Mouse (Mus musculus) embryonic stem cell, embryonic (primary cell): Measurements from ENCODE around the gene Sox8.

Experiments used
- CTCF ChIA-PET, 4 experiments: fragments of 300-600 bp in 2 of 4; fragments of 350-600 bp in 2 of 4; sonication (Branson Sonifier 250); formaldehyde crosslinking; loops; one replicate each; lab custom pipeline; 2022; ENCODE audit warnings: inconsistent platforms in 2 of 4; lab: Charles Lee
- POLR2A ChIA-PET, 4 experiments: fragments of 300-600 bp in 2 of 4; fragments of 350-600 bp in 2 of 4; sonication (Branson Sonifier 250); formaldehyde crosslinking; loops; one replicate each; lab custom pipeline; 2022; ENCODE audit warnings: antibody characterized with exemption in 4 of 4, inconsistent platforms in 1 of 4; lab: Charles Lee

Sox8 gene

DNA sequence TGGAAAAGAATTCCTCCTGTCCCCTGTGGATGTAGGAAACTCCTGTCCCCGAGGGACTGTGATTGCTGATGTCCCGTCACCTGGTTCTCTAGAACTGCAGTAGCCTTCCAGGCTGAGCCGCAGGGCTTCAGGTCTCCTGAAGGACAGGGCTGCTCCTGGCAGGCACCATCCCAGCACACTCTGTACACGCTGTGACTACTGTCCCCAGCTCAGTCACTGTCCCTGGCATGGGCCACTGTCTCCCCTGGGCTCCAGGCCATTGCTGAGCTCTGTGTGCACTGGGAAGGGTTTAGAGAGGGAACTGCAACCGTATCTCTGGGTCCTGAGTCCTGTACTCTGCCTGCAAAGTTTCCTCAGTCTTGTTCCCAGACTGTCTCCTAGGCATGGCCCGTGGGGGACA lies 21.9 kb upstream of the Sox8 start:
- POLR2A ChIA-PET, result interaction anchor here in 3 of 4 experiments (0.7 to 2.4 kb wide), 6 partner anchors 10 to 24 kb away, joined by 3 to 10 read pairs (median 5); partner anchors contain the start of genes Lmf1 (in 2 of the 3) and Sox8 (in 1 of the 3)
- CTCF ChIA-PET, result interaction anchor here in 2 of 4 experiments (0.6 to 2.6 kb wide), 3 partner anchors 13 to 22 kb away, joined by 3 to 11 read pairs (median 9); partner anchors contain the start of genes Lmf1 (in 1 of the 2) and Sox8 (in 1 of the 2)

DNA sequence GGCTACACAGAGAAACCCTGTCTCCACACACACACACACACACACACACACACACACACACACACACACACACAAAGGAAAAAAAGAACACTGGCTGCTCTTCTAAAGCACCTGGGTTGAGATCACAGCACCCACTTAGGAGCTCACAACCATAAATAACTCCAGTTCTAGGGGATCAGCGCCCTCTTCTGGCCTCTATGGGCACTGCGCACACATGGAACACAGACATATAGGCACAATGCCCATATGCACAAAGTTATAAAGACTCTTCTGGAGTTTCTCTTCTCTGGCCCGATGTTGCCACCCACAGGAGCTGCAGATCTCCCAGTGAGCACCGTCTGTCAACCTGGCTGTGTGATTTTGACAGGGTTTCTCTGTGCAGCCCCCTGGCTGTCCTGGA lies 20.5 kb upstream of the Sox8 start:
- CTCF ChIA-PET, result interaction anchor here (0.6 to 2.6 kb wide), 27 partner anchors 9 to 1185 kb away, joined by 3 to 11 read pairs (median 3); partner anchors contain the start of genes Lmf1 (in 2 of the 4) and Sox8 (in 2 of the 4)

DNA sequence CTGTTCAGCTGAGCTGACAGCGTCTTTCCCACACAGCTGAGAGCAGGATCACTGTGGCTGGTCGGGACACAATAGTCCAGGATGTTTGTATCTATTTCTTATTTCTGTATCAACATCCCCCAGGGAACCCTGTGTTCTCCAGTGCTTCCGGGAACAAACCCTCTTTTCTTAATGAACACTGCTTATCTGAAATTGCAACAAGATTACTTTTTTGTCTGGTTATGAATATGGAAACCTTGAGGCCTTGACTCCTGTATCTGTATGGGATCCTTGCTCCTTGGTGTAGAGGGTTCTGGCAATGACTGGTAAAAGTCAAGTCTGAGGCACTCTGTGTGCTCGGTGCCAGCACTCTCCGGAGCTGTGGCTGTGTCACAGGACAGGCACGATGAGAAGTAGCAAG lies 19.6 kb upstream of the Sox8 start:
- CTCF ChIA-PET, result interaction anchor here in 3 of 4 experiments (1.1 to 2.6 kb wide), 3 partner anchors 11 to 23 kb away, joined by 5 to 9 read pairs (median 5); partner anchors contain the start of gene Lmf1 (in 1 of the 3)
- POLR2A ChIA-PET, result interaction anchor here in 3 of 4 experiments (0.6 to 2.9 kb wide), 3 partner anchors 11 to 786 kb away, joined by 3 to 11 read pairs (median 4); partner anchors contain the start of gene Lmf1 (in 1 of the 3)

More for the DNA sequence above, 20.5 kb upstream of the Sox8 start:
- POLR2A ChIA-PET, result interaction anchor here (0.6 to 2.9 kb wide), 12 partner anchors 8 to 787 kb away, joined by 3 to 11 read pairs (median 4); partner anchors contain the start of genes Sox8 (in 2 of the 4) and Lmf1 (in 1 of the 4)

DNA sequence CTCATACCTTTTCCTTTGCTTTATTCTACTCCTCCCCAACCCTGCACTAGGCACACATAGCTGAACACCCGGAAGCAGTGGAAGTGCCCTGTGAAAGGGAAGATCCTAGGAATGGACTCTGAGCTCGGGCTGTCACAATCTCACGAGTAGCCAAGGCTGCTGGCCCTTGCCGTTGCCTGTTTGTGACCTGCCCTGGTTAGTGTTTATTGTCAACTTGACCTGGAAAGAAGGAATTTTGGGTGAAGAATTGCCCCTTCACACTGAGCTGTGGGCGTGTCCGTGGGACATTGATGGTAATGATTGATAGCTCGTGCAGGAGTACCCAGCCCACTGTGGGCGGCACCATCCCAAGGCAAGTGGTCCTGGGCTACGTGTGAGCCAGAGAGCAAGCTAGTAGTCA lies 14.2 kb upstream of the Sox8 start:
- ChIA-PET POLR2A (interaction anchor here in 3 of 4 experiments (0.5 to 1.9 kb wide), 4 partner anchors 14 to 134 kb away, joined by 3 to 5 read pairs (median 5); partner anchors contain the start of gene Sox8 (in 1 of the 3)), CTCF (interaction anchor here (0.6 to 1.9 kb wide), 5 partner anchors 14 to 468 kb away, joined by 3 to 11 read pairs (median 3); partner anchors contain the start of gene Sox8 (in 1 of the 4))

DNA sequence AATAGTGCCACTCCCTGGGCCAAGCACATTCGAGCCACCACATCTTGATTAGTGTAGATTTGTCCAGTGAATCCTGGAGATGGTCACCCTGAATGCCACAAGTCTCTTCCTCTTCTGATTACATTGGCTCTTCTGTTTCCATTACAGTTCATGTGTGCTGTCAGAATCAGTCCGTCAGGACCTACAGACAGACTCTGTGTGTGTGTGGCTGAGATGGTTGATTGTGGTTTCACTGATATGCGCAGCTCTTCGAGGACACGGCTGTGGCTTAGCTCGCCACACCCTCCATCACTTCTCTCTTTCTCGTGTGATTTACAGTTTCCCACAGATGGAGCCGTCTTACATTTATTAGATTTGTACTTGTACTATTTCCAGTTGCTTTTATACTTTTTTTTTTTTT lies 13.4 kb upstream of the Sox8 start:
- ChIA-PET CTCF (interaction anchor here in 3 of 4 experiments (0.7 to 1.9 kb wide), 4 partner anchors 16 to 296 kb away, joined by 3 to 11 read pairs (median 4); no protein-coding TSS in a partner anchor), POLR2A (interaction anchor here in 3 of 4 experiments (0.6 to 1.9 kb wide), 5 partner anchors 10 to 128 kb away, joined by 3 to 5 read pairs (median 5); partner anchors contain the start of gene Sox8 (in 1 of the 3))

DNA sequence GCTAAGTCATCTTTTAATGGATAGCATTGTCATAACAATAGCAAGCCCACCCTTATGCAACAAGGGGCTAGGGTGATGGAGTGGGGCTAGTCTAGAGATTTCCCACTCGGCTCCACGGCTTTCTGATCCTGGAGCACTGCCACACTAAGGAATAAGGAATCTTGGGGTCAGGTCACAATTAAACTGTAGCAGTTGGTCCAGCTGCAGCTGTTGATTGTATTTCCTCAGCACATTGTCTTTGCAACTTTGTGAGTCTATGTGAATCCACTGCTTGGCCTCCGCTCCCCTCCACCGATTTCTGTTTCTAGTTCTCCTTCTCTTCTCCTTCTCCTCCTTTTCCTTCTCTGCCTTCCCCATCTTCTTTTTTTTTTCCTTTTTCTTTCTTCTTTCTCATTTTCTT lies 12.6 kb upstream of the Sox8 start:
- ChIA-PET CTCF (interaction anchor here in 1 of 4 experiments (2.3 to 2.4 kb wide), 2 partner anchors 12 to 16 kb away, joined by 13 to 16 read pairs; partner anchors contain the start of gene Sox8), POLR2A (interaction anchor here in 2 of 4 experiments (1.0 to 1.9 kb wide), 5 partner anchors 8 to 88 kb away, joined by 3 to 7 read pairs (median 6); partner anchors contain the start of gene Sox8 (in 1 of the 2))

DNA sequence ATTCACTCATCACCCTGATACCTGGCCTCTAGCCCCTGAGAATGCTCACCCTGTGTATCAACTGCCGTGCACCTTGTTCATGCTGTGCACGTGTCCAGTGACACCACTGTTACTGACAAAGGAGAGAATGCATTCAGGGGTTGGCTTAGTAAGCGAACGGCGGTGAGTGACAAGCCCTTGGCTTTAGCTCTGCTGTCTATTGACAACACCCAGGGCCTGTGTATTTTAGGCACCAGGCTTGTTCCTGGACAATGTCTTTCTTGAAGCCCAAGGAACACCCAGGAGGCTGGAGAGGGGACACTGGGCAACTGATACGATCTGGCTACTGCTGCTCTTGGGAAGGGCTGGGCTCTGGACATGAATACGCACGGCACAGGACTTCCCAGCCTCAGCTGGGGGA lies 11.6 kb upstream of the Sox8 start:
- ChIA-PET CTCF (interaction anchor here in 3 of 4 experiments (0.7 to 2.4 kb wide), 5 partner anchors 9 to 14 kb away, joined by 3 to 16 read pairs (median 5); partner anchors contain the start of gene Sox8 (in 1 of the 3)), POLR2A (interaction anchor here in 2 of 4 experiments (0.8 to 7.8 kb wide), 10 partner anchors 9 to 216 kb away, joined by 3 to 124 read pairs (median 4); partner anchors contain the start of gene Sox8 (in 2 of the 2))

DNA sequence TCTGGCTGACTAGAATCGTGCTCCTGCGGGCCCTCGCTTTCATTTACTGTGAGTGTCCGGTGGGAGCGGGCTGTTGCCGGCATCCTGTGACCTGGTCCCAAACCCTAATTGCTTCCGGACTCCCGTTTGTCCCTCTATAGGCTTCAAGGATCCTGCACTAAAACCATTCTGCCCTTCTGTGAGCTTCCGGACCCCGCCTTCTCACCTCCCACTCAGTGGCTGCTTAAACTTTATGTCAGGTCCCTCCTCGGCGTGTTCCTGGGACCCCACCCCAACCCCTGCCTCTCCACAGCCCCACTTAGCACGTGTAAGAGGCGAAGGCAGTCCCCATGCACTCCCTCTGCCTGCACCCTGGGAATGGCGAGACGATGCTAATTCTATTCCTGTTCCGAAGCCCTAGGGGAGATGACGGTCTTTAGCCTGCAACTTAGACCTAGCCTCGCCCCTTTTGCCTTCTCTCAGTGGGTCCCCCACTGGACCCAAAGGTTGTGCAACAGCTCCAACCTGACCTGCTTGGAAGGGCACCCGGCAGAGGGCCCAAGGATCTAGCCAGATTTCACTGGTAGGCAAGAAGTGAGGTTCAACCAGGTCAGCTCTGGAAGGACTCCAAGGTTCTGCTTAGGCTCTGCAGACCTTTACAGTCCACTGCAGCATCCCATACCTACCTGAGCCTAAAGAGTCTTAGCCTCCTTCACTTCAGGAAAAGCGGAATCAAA lies 9.0 kb upstream of the Sox8 start:
- ChIA-PET CTCF (interaction anchor here in 3 of 4 experiments (1.1 to 2.3 kb wide), 14 partner anchors 9 to 148 kb away, joined by 3 to 46 read pairs (median 7); partner anchors contain the start of genes Sox8 (in 3 of the 3), Chtf18 (in 1 of the 3) and Rpusd1 (in 1 of the 3)), POLR2A (interaction anchor here in 3 of 4 experiments (0.5 to 7.8 kb wide), 44 partner anchors 9 to 984 kb away, joined by 3 to 124 read pairs (median 4); partner anchors contain the start of genes Sox8 (in 3 of the 3), Cacna1h (in 1 of the 3), Chtf18 (in 1 of the 3) and Cramp1l (in 1 of the 3))

DNA sequence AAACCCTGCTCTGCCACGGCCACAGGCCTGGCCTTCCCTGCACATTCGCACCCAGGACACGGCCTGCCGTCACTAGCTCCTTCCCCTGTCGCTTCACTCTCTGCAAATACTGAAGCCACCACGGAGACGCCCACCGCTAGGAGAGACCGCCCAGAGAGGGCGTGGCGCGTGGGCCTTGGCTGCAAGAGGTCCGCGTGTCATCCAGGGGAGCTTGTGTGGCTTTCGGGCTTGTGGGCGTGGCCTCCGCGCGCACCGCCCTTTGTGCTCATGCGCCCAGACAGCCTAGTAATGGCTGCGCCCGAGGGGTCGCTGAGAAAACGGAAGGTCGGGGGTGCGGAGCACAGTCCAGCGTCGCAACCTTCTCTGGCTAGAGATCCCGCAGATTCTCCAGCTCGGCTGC lies 8.4 kb upstream of the Sox8 start, which contains the start of gene Lmf1:
Gene Lmf1, plus strand, starts transcription at position 166 of the 400 bp plus-strand sequence.
- POLR2A ChIA-PET, result interaction anchor here in 3 of 4 experiments (0.5 to 7.8 kb wide), 48 partner anchors 9 to 1138 kb away, joined by 3 to 124 read pairs (median 4); partner anchors contain the start of genes Sox8 (in 3 of the 3), Stub1 (in 2 of the 3), Cacna1h (in 1 of the 3) and Chtf18 (in 1 of the 3)
- CTCF ChIA-PET, result interaction anchor here (0.6 to 2.3 kb wide), 17 partner anchors 8 to 1798 kb away, joined by 3 to 46 read pairs (median 6); partner anchors contain the start of genes Sox8 (in 3 of the 4), Chtf18 (in 1 of the 4), Rpusd1 (in 1 of the 4) and Sstr5 (in 1 of the 4)

DNA sequence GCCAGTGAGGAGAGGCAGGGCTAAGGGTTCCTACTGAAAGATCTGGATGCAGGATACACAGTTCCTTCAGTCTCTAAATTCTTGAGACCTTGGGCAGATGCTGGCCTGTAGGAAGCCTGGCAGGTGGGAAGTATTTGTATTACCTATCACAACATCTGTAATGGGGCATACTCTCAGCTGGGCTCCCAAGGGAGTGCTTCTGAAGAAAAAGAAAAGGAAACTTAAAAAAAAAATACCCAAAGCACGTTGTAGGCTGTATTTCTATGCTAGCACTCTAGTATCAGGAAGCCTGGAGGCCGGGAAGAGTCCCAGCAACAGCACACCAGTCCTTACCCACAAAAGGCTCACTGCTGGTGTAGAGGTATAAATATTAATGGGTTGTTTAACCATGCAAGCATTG lies 7.2 kb upstream of the Sox8 start:
- ChIA-PET CTCF (interaction anchor here in 3 of 4 experiments (0.7 to 2.5 kb wide), 4 partner anchors 10 to 150 kb away, joined by 3 to 19 read pairs (median 10); partner anchors contain the start of genes Chtf18 (in 1 of the 3) and Rpusd1 (in 1 of the 3)), POLR2A (interaction anchor here in 2 of 4 experiments (0.9 to 7.8 kb wide), 4 partner anchors 9 to 102 kb away, joined by 3 to 124 read pairs (median 4); partner anchors contain the start of gene Sox8 (in 1 of the 2))

DNA sequence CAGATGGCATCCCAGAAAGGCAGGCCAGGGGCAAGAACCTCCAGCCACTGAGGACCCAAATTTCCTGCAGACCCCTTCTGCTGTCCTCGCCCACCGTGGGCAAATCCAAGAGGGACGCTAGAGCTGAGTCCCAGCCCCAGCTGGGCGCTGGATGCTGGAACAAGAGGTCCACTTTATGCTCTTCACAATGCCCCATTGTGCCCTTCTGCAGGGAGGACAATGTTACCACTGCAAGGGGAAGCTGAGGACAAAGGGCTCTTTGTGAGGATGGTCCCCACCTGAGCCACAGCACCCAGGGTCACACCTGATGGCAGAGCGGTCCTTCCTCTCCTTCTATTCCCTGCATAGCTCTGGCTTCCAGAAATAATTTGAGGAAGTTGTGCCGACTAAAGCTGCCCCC lies 6.8 kb upstream of the Sox8 start:
- POLR2A ChIA-PET, result interaction anchor here in 1 of 4 experiments (0.7 to 7.8 kb wide), 3 partner anchors 8 to 300 kb away, joined by 3 to 124 read pairs (median 3); partner anchors contain the start of gene Sox8
- CTCF ChIA-PET, result interaction anchor here in 3 of 4 experiments (0.7 to 2.5 kb wide), 4 partner anchors 9 to 1487 kb away, joined by 3 to 19 read pairs (median 9); no protein-coding TSS in a partner anchor

DNA sequence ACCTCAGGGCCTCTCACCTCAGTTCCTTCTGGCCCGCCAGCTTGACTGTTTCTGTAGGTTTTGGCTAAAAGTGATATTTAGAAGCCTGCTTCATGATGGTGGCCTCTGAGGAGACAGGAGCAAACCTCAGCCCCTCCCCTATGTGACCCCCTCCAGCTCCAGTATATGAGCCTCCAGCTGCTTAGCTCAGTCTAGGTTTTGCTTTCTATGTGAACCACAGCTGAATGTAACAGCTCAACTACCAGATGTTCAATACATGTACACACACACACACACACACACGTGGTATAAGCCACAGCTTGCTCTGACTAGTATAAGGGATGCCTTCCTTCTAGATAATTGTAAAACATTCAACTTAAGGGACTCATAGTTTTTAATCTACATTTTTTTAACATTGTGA lies 5.5 kb upstream of the Sox8 start:
- CTCF ChIA-PET, result interaction anchor here in 3 of 4 experiments (0.7 to 2.5 kb wide), 3 partner anchors 8 to 279 kb away, joined by 3 to 15 read pairs (median 8); no protein-coding TSS in a partner anchor
- POLR2A ChIA-PET, result interaction anchor here in 3 of 4 experiments (0.6 to 7.8 kb wide), 7 partner anchors 7 to 1162 kb away, joined by 3 to 124 read pairs (median 3); partner anchors contain the start of genes Chtf18 (in 1 of the 3), Rpusd1 (in 1 of the 3) and Sox8 (in 1 of the 3)

DNA sequence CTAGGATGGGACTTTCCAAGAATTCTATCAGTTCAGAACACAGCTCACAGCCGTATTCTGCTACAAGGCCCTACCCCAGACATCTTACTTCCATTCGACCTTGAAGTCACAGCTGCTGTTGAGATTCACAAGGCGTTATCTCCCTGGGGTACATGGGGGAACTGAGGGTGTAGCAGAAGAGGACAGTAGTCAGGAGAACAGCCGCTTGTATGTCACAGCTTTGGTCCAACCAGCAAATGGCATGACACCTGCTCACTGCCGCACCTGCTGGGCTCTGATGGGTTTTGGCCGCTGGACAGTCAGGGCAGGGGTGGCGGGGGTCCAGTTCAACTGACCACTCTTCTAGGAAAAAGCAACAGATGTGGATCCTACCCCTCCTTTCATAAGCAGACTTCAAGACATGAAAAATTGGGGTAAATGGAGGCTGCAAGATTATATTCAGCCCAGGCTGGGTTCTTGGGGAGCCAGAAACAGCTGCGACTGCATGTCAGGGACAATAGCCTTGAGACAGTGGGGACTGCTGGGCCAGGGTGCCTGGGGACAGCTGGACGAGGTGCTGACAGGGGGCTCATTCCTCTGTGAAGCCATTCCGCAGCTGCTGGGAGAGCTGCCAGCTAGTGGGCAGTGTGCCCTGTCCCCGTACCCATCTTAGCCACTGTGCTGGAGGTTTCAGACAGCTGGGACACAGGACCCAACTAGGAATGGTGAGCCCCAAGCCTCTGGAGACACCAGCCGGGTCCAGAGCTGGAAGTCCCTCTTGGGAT lies 4.9 kb upstream of the Sox8 start:
- POLR2A ChIA-PET, result interaction anchor here in 3 of 4 experiments (0.6 to 7.8 kb wide), 7 partner anchors 6 to 1161 kb away, joined by 3 to 124 read pairs (median 3); partner anchors contain the start of genes Chtf18 (in 1 of the 3), Rpusd1 (in 1 of the 3) and Sox8 (in 1 of the 3)

DNA sequence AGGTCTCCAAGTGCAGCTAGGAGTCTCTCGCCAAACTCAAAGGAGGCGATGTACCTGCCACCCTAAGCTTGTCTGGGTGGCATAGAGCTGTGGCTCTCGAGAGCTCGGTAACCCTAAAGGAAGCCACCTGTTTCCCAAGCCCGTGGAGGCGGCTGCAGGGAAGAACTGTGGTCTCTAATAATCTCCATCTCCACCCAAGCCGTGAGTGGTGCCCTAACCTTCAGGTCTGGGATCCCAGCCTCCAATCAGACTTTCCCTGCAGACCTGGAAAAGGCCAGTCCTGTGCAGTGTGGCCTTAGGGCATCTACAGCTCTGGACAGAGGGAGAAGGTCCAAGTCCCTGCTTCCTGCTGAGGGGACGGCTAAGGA lies 951 bp upstream of the Sox8 start:
- POLR2A ChIA-PET, result interaction anchor here (0.5 to 6.5 kb wide), 39 partner anchors 7 to 856 kb away, joined by 3 to 124 read pairs (median 4); partner anchors contain the start of genes Lmf1 (in 3 of the 4), Cacna1h (in 2 of the 4), Chtf18 (in 1 of the 4) and Cramp1l (in 1 of the 4)

More for the DNA sequence above, 4.9 kb upstream of the Sox8 start:
- CTCF ChIA-PET, result interaction anchor here in 3 of 4 experiments (0.7 to 2.5 kb wide), 4 partner anchors 8 to 310 kb away, joined by 3 to 15 read pairs (median 6); no protein-coding TSS in a partner anchor

More for the DNA sequence above, 951 bp upstream of the Sox8 start:
- CTCF ChIA-PET, result interaction anchor here in 3 of 4 experiments (0.5 to 2.0 kb wide), 25 partner anchors 7 to 242 kb away, joined by 3 to 31 read pairs (median 5); partner anchors contain the start of genes Lmf1 (in 2 of the 3), Chtf18 (in 1 of the 3), Rpusd1 (in 1 of the 3) and Sstr5 (in 1 of the 3)
